Mouse (Mus musculus) forebrain, embryonic 16.5 days (tissue): Measurements from ENCODE around the gene Hyal2. TPM values are rescaled to one million over a fixed set of nuclear protein-coding genes. Genes with fewer than 3 reads are reported as not detected.
"Not testable (repeated sequence)": the region's sequence is repeated elsewhere in the genome, so short reads cannot be mapped to it uniquely, and the experiment has no call there.

Source experiments
- ATAC-seq: fragments of 200-750 bp; cut with Nextera tagmentation; 2 replicates; pipeline ENCODE4 v1.8.0; 2017; ENCODE audit warnings: mild to moderate bottlenecking, moderate library complexity
- H3K27ac ChIP-seq: fragments of 300-500 bp; sonication (generic); 2 replicates; pipeline ENCODE4 v1.5.1; 2014; ENCODE audit warnings: low read length, control low read depth
- H3K27me3 ChIP-seq: fragments of 300-500 bp; sonication (generic); replicated peaks from 2 replicates; pipeline ENCODE4 v1.6.1; 2014; ENCODE audit warnings: low read length; ENCODE audit not compliant: control insufficient read depth, insufficient read depth
- H3K36me3 ChIP-seq: fragments of 300-500 bp; sonication (generic); 2 replicates; pipeline ENCODE4 v1.6.1; 2014; ENCODE audit not compliant: control insufficient read depth, insufficient read depth
- H3K4me1 ChIP-seq: fragments of 300-500 bp; sonication (generic); replicated peaks from 2 replicates; pipeline ENCODE4 v1.6.1; 2014; ENCODE audit warnings: low read length; ENCODE audit not compliant: control insufficient read depth, insufficient read depth
- H3K4me2 ChIP-seq: fragments of 300-500 bp; sonication (generic); 2 replicates; pipeline ENCODE4 v1.6.1; 2014; ENCODE audit warnings: mild to moderate bottlenecking, low read length, control low read depth
- H3K4me3 ChIP-seq: fragments of 300-500 bp; sonication (generic); replicated peaks from 2 replicates; pipeline ENCODE4 v1.5.1; 2014; ENCODE audit warnings: mild to moderate bottlenecking, low read length, control low read depth
- H3K9ac ChIP-seq: fragments of 300-500 bp; sonication (generic); replicated peaks from 2 replicates; pipeline ENCODE4 v1.6.1; 2014; ENCODE audit warnings: low read depth, low read length, control low read depth
- H3K9me3 ChIP-seq: fragments of 300-500 bp; sonication (generic); 2 replicates; pipeline ENCODE4 v1.6.1; 2016; ENCODE audit warnings: low read length; ENCODE audit not compliant: control insufficient read depth
- WGBS: fragments of 180-500 bp; shearing (Covaris S2); extraction: QIAGEN DNeasy Blood & Tissue Kit; methylation state at CpG from one replicate; pipeline ENCODE4 v1.1.7; 2014; 5-methylcytosine and 5-hydroxymethylcytosine counted together
- polyA plus RNA-seq: library from polyadenylated mRNA; unstranded; fragments of >200 nt; fragmentation: Nextera tagmentation; extraction: Ambion mirVana; gene quantifications from 2 replicates; pipeline ENCODE4 v1.2.1, GENCODE M21; 2015

Hyal2 gene
- polyA plus RNA-seq, 1 experiment from 2014 or later: 69.7 TPM

DNA sequence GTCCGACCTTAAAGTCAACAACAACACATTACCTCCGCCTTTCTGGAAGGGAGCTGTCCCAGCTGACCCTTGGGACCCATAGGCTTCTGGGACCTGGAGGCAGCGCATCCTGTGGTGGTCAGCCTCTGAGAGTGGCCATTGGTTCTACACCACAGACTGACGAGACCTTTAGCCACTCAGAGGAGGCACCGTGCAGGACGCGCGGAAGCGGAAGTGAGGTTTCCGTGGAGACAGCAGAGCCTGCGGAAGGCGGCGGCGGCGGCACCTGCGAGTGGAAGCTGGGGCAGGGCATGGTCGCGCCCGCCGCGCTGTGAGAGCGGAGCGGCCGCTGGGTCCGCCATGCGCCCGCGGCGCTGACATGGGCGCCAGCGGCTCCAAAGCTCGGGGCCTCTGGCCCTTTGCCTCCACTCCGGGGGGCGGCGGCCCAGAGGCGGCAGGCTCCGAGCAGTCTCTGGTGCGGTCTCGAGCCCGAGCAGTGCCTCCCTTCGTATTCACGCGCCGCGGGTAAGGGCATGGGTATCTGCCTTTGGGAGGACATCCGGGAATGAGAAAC is 4.6 kb upstream of the Hyal2 start, which contains the start of gene Tusc2:
TSS of gene Tusc2 (plus strand) at position 227 of the 553 bp plus-strand sequence.
- under 1% methylated on average over 46 of the region's 46 CpGs for WGBS
- H3K9me3 ChIP-seq: no peaks in the 10 kb centered on the region
- H3K4me3 ChIP-seq: peak within 1 kb of the TSS; percentile 80
- peaks cover 26% of the 10 kb centered on the region for H3K36me3 ChIP-seq
- no peaks in the 10 kb centered on the region for H3K27me3 ChIP-seq
- ATAC-seq: peak; percentile 98
- H3K4me2 ChIP-seq: peak within 1 kb of the TSS; percentile 85
- H3K4me1 ChIP-seq: peaks cover 17% of the 10 kb centered on the region
- H3K9ac ChIP-seq: peak within 1 kb of the TSS; percentile 84
- peak within 1 kb of the TSS; percentile 64 for H3K27ac ChIP-seq

DNA sequence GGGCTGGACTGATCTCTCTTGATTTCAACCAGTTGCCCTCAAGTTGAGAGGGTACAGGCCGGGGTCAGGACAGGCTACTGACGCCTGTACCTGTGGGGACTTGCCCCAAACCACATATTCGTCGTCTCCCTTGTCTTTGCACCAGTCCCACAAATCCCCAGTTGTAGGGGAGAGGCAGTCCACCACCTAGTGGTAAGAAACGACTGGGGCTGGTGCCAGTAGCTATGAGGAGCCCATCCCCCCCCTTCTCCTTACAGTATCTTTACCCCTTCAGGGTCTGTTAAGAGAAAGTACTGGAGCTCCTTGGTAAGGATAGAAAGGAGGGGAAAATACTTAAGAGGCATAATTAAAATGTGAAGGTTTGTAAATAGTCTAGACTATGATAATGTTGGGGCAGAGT is 2.2 kb upstream of the Hyal2 start:
- H3K4me3 ChIP-seq, H3K9me3 ChIP-seq, H3K36me3 ChIP-seq, H3K27ac ChIP-seq, H3K27me3 ChIP-seq, ATAC-seq, H3K4me2 ChIP-seq, H3K9ac ChIP-seq: not testable (repeated sequence)
- peaks cover 28% of the 10 kb centered on the region for H3K4me1 ChIP-seq
- 52% methylated on average over 5 of the region's 5 CpGs for WGBS

DNA sequence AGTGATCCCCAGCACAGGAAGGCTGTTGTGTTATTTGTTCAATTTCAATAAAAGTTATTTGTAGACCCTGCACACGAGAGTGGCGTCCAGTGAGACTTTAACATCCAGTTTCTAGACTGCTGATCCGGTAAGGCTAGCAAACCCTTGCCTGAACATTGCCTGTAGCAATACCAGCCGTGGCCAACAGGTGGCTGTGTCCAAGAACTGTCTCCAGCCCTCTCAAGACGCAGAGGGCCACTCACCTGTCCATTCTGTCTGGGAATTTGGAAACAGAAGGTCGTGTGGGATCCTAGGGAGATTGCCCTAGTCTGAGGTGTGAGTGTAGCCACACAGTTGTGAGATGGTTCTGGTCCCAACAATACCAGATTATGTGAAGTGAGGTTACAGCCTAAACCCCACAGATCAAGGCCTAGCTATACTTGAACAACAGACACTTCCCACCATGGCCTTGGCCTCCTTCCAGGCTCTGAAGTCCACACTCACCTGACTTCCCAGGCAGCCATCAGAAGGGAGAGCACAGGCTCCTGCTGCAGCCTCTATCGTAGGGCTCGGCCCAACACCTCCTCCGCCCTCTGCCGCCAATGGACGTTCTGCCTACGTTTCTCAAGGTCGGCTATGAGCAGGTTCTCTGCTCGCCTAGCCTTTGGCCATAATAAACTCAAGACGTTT is 1.6 kb upstream of the Hyal2 start:
- ATAC-seq: no peak
- Histone ChIP-seq H3K27me3 (no peaks in the 10 kb centered on the region), H3K4me2 (no peak overlapping the region), H3K27ac (no peak overlapping the region), H3K9me3 (no peaks in the 10 kb centered on the region), H3K4me1 (peaks cover 34% of the 10 kb centered on the region), H3K9ac (no peak overlapping the region), H3K4me3 (no peak overlapping the region), H3K36me3 (peaks cover 8% of the 10 kb centered on the region; the same call in 1 of the 2 replicates)
- 59% methylated on average over 15 of the region's 15 CpGs for WGBS

DNA sequence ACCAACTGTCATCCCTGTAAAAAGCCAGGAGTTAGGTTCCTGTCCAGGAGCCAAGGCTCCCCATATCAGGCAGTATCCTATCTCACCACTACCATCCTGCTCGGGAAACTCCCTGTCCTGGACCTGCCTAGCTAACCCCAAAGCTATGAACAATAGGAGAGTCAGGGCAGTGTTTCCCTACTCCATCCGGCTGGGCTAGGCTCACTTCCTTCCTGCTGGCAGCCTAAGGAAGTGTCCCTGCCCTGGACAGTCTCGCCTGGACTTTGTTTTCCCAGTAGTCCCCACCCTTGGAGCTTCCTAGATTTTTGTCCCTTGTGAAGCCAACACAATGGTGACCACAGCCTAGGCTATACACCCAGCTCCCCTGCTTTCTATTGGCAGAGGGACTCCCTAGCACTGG is 890 bp upstream of the Hyal2 start:
- no peak overlapping the region for H3K9ac ChIP-seq
- no peaks in the 10 kb centered on the region for H3K27me3 ChIP-seq
- peaks cover 6% of the 10 kb centered on the region for H3K36me3 ChIP-seq
- WGBS: 70% methylated on average over 3 of the region's 3 CpGs
- H3K9me3 ChIP-seq: no peaks in the 10 kb centered on the region
- peaks cover 41% of the 10 kb centered on the region for H3K4me1 ChIP-seq
- ATAC-seq: no peak
- no peak overlapping the region for H3K27ac ChIP-seq
- no peak overlapping the region for H3K4me2 ChIP-seq
- no peak overlapping the region for H3K4me3 ChIP-seq

DNA sequence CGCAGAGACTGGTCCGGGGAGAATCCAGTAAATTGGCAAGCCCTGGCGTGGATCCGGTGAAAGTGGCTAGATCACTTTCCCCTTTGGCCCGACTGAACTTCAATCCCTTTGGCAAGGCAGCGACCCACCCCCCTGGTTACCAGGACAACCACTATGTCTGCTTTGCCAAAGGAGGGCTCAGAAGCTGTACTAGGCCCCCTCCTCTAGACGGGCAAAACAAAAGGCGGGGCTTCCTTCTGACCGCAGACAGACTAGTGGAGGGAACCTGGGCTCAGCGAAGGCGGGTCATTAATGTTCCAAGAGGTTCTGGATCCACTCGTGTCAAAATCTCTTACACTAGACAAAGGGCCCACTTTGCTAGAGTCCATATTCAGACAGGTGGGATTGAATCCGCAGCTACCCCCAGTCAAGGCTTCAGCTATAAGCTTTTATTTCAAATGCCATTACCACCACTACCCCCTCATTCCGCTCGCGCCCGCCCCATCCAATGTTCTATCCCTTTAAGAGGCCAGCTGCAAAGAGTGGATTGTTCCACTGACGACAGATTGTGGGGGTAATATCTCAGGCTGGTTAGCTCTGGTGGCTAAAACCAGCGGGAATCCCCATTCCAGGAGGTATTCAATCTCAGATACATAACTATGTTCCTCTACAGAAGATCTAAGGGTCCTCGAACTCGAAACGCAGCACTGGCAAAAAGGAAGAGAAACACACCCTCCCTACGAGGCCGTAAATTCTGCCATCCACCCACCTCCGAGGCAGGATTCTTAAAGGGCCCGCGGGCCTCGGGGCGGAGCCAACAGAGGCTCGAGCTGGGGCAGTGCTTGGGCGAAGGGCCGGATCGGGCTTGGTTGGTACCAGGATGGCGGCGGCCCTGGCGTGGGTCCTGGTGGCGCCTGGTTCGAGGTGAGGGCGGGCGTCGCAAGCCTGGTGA is 851 bp downstream of the Hyal2 start:
- under 1% methylated on average over 41 of the region's 41 CpGs for WGBS
- Histone ChIP-seq H3K27ac (peak overlapping the region; percentile 85), H3K36me3 (peaks cover 20% of the 10 kb centered on the region), H3K4me2 (peak overlapping the region; percentile 95), H3K9ac (peak overlapping the region; percentile 88), H3K9me3 (no peaks in the 10 kb centered on the region), H3K27me3 (no peaks in the 10 kb centered on the region), H3K4me1 (peaks cover 44% of the 10 kb centered on the region), H3K4me3 (peak overlapping the region; percentile 83)
- peak; percentile 91 for ATAC-seq

DNA sequence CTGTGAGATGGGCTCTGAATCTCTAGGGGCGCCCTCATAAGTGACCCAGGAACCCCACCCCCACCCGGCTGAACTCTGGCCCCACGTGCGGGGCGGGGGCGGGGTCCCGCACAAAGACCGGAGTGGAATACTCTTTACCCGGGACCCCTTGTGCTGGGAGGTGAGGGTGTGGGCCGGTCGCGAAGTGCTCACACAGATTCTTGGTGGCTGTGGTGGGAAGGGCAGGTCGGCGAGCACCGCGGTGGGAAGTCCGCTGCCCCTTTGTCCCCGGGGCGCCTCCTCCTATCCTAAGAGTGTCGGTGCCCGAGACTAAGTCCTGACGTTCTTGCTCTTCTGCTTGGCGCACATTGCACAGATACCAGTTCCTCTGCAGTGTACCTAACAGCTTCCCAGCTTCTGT is 1.5 kb downstream of the Hyal2 start:
- Histone ChIP-seq H3K27ac (peak overlapping the region; percentile 85), H3K4me2 (peak overlapping the region; percentile 95), H3K36me3 (peaks cover 22% of the 10 kb centered on the region), H3K27me3 (no peaks in the 10 kb centered on the region), H3K4me3 (peak overlapping the region; percentile 83), H3K9me3 (no peaks in the 10 kb centered on the region), H3K4me1 (peaks cover 38% of the 10 kb centered on the region), H3K9ac (peak overlapping the region; percentile 88)
- WGBS: 0% methylated on average over 23 of the region's 23 CpGs
- ATAC-seq: peak; percentile 20

DNA sequence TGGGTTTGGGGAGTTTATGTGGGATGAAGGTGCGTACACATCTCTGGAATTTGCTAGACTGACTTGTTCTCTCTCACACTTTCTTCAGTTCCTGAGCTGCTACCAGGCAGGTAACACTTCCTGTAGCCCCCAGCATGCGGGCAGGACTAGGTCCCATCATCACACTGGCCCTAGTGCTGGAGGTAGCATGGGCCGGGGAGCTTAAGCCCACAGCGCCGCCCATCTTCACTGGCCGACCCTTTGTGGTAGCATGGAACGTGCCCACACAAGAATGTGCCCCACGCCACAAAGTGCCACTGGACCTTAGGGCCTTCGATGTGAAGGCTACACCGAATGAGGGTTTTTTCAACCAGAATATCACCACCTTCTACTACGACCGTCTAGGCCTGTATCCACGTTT is 2.3 kb downstream of the Hyal2 start:
- Histone ChIP-seq H3K27me3 (no peaks in the 10 kb centered on the region), H3K36me3 (peaks cover 28% of the 10 kb centered on the region), H3K27ac (no peak overlapping the region), H3K4me1 (peaks cover 38% of the 10 kb centered on the region), H3K4me2 (peak overlapping the region; percentile 95), H3K4me3 (peak overlapping the region; percentile 83), H3K9me3 (no peaks in the 10 kb centered on the region), H3K9ac (peak overlapping the region; percentile 88)
- ATAC-seq: no peak
- WGBS: 34% methylated on average over 13 of the region's 13 CpGs

DNA sequence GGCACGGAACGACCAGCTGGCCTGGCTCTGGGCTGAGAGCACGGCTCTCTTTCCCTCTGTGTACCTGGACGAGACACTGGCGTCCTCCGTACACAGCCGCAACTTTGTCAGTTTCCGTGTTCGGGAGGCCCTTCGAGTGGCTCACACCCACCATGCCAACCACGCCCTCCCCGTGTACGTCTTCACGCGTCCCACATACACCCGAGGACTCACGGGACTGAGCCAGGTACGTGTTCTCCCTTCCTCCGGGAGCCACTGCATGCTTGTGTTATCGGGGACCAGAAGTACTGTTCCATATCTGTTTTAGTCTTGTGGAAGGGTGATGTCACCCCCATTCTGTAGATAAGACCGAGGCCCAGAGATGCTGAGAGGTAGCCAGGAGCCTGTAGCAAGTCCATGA is 3.1 kb downstream of the Hyal2 start:
- Histone ChIP-seq H3K27ac (no peak overlapping the region), H3K27me3 (no peaks in the 10 kb centered on the region), H3K4me3 (no peak overlapping the region), H3K4me1 (peaks cover 38% of the 10 kb centered on the region), H3K9me3 (no peaks in the 10 kb centered on the region), H3K9ac (peak overlapping the region; percentile 88; the same call in 1 of the 2 replicates), H3K4me2 (peak overlapping the region; percentile 95), H3K36me3 (peaks cover 27% of the 10 kb centered on the region)
- ATAC-seq: no peak
- 94% methylated on average over 21 of the region's 21 CpGs for WGBS
